In genomic region chr19:15879271-15879670, GRCm38 (mm10) we compare ENCODE assay signal across 16 mouse cellular contexts.
"Had no signal": no experiment of that assay in that cellular context is flagged by ENCODE, and none has a peak within 500 bp of the region (broad histone marks: within the 10 kb centered on the region; RNA-seq: fewer than 3 reads in every experiment).

No protein-coding gene starts in this region.

- ATAC-seq: midbrain, embryonic 13.5 days; midbrain, embryonic 16.5 days had no signal

- DNase-seq: kidney, adult 2 months; kidney, postnatal 25 days; layer of hippocampus, adult 9-11 months; liver, embryonic 13.5 days; lung, adult 2 months; retina, postnatal 1 day; right cerebral cortex, postnatal 25 days; thymus, postnatal 25 days had no signal

- H3K36me3 ChIP-seq: liver, embryonic 13.5 days; midbrain, embryonic 10.5 days; midbrain, embryonic 13.5 days; neural tube, embryonic 13.5 days had no signal

- H3K4me1 ChIP-seq: midbrain, embryonic 10.5 days; midbrain, embryonic 13.5 days had no signal

- H3K9me3 ChIP-seq: liver, embryonic 13.5 days; midbrain, embryonic 10.5 days; midbrain, embryonic 13.5 days; neural tube, embryonic 13.5 days had no signal

- H3K4me3 ChIP-seq: layer of hippocampus, adult 2 months; liver, embryonic 13.5 days; midbrain, embryonic 10.5 days; midbrain, embryonic 13.5 days; myocyte; neural tube, embryonic 13.5 days had no signal

- H3K27ac ChIP-seq: kidney, postnatal 0 days; layer of hippocampus, adult 2 months; liver, embryonic 13.5 days; macrophage; midbrain, embryonic 10.5 days; midbrain, embryonic 13.5 days had no signal

- H3K9ac ChIP-seq: liver, embryonic 13.5 days; midbrain, embryonic 13.5 days; neural tube, embryonic 13.5 days had no signal
